Mouse (Mus musculus) liver, postnatal 0 days (tissue): ENCODE results near the gene Mboat7.

ENCODE experiments used
- CTCF ChIP-seq: sonication (generic); IDR thresholded peaks from 2 replicates; pipeline ENCODE4 v1.5.1; 2016; ENCODE audit warnings: antibody characterized with exemption, low read depth
- EP300 ChIP-seq: IDR thresholded peaks from 2 replicates; pipeline ENCODE4 v1.6.1; 2016; ENCODE audit warnings: antibody characterized with exemption, low read depth, mild to moderate bottlenecking

DNA sequence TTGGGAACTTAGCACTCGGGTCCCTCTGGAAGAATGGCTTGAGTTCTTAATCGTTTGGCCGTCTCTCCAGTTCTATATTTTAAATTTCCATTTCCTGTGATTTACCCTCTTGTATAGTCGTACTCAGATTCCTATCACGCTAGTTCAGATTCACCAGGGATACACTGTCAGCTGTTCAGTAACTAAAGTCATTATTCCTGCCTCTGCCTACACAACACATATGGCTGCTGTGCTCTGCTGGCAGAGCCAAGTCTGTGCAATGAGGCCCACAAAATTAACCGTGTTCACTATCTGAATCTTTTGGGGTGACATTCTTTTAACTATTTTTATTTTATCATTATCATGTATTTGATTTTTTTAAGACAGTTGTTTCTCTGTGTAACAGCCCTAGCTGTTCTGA, 5.1 kb upstream of the Mboat7 start:
- TF ChIP-seq CTCF (no peak), EP300 (no peak)
